Mouse (Mus musculus): Measurements from ENCODE around the gene Map3k4. TPM values are rescaled to one million over a fixed set of nuclear protein-coding genes. Genes with fewer than 3 reads are reported as not detected.

The Map3k4 gene
- 34.3 and 39.2 TPM in 2 replicates for polyA plus RNA-seq (2014; fragmentation: Nextera tagmentation; extraction: Ambion mirVana)

GRCm38 (mm10) chr17:12318663-12319201 is at the start of gene Map3k4:
Gene Map3k4, minus strand, starts transcription at chr17:12318796.
- Histone ChIP-seq H3K4me3 (ENCODE audit: control insufficient read depth in 1 of 2, insufficient read depth in 1 of 2, low read depth in 1 of 2, low read length in 2 of 2) (peak within 1 kb of the TSS; percentile 83 to 99), H3K4me2 (ENCODE audit: low read length) (peak within 1 kb of the TSS; percentile 65), H3K4me1 (ENCODE audit: control insufficient read depth in 2 of 2, insufficient read depth in 2 of 2, low read length in 2 of 2) (peaks cover 4 to 33% of the 10 kb centered on the region in 2 experiments), H3K27ac (replicated peaks in 1 of 2; ENCODE audit: control insufficient read depth in 1 of 2, insufficient read depth in 1 of 2, low read depth in 2 of 2, low read length in 2 of 2) (peak within 1 kb of the TSS; percentile 96 to 97), H3K9ac (ENCODE audit: low read length) (peak within 1 kb of the TSS; percentile 96), H3K9me3 (ENCODE audit: control insufficient read depth, low read length) (no peaks in the 10 kb centered on the region), H3K27me3 (ENCODE audit: control insufficient read depth, insufficient read depth, low read length) (no peaks in the 10 kb centered on the region), H3K36me3 (ENCODE audit: control insufficient read depth, insufficient read depth, low read length) (no peaks in the 10 kb centered on the region)
- ATAC-seq (ENCODE audit: insufficient number of reproducible peaks, insufficient read depth, low FRiP score, low read depth): peak; percentile 95
- under 1% methylated on average over 39 of the region's 39 CpGs for WGBS

- H3K9me3 ChIP-seq (ENCODE audit: control insufficient read depth, low read length): no peaks in the 10 kb centered on the region
- peak; percentile 50; the same call in 1 of the 2 replicates for ATAC-seq (ENCODE audit: insufficient number of reproducible peaks, insufficient read depth, low FRiP score, low read depth)
- 30% methylated on average over 5 of the region's 5 CpGs for WGBS
Observed at GRCm38 (mm10) chr17:12367373-12367930, 48.9 kb upstream of the Map3k4 start.

GRCm38 (mm10) chr17:12364426-12364735 is 45.8 kb upstream of the Map3k4 start:
- Histone ChIP-seq H3K36me3 (ENCODE audit: control insufficient read depth, insufficient read depth, low read length) (no peaks in the 10 kb centered on the region), H3K27ac (replicated peaks in 1 of 2; ENCODE audit: control insufficient read depth in 1 of 2, insufficient read depth in 1 of 2, low read depth in 2 of 2, low read length in 2 of 2) (no peak overlapping the region), H3K4me3 (ENCODE audit: control insufficient read depth in 1 of 2, insufficient read depth in 1 of 2, low read depth in 1 of 2, low read length in 2 of 2) (no peak overlapping the region), H3K4me1 (ENCODE audit: control insufficient read depth in 2 of 2, insufficient read depth in 2 of 2, low read length in 2 of 2) (peaks cover 0 to 4% of the 10 kb centered on the region in 2 experiments; a peak in 1 of 4 replicates), H3K27me3 (ENCODE audit: control insufficient read depth, insufficient read depth, low read length) (no peaks in the 10 kb centered on the region), H3K4me2 (ENCODE audit: low read length) (no peak overlapping the region), H3K9ac (ENCODE audit: low read length) (no peak overlapping the region), H3K9me3 (ENCODE audit: control insufficient read depth, low read length) (no peaks in the 10 kb centered on the region)
- 72% methylated on average over 8 of the region's 8 CpGs for WGBS
- ATAC-seq (ENCODE audit: insufficient number of reproducible peaks, insufficient read depth, low FRiP score, low read depth): no peak

More at GRCm38 (mm10) chr17:12367373-12367930, 48.9 kb upstream of the Map3k4 start:
- no peak overlapping the region for H3K9ac ChIP-seq (ENCODE audit: low read length)
- H3K4me3 ChIP-seq (ENCODE audit: control insufficient read depth in 1 of 2, insufficient read depth in 1 of 2, low read depth in 1 of 2, low read length in 2 of 2): no peak overlapping the region
- H3K36me3 ChIP-seq (ENCODE audit: control insufficient read depth, insufficient read depth, low read length): no peaks in the 10 kb centered on the region
- H3K4me2 ChIP-seq (ENCODE audit: low read length): no peak overlapping the region
- H3K4me1 ChIP-seq (ENCODE audit: control insufficient read depth in 2 of 2, insufficient read depth in 2 of 2, low read length in 2 of 2): peaks cover 0 to 4% of the 10 kb centered on the region in 2 experiments; a peak in 1 of 4 replicates
- no peak overlapping the region for H3K27ac ChIP-seq (replicated peaks in 1 of 2; ENCODE audit: control insufficient read depth in 1 of 2, insufficient read depth in 1 of 2, low read depth in 2 of 2, low read length in 2 of 2)
- H3K27me3 ChIP-seq (ENCODE audit: control insufficient read depth, insufficient read depth, low read length): no peaks in the 10 kb centered on the region

GRCm38 (mm10) chr17:12363601-12364425 is 45.2 kb upstream of the Map3k4 start:
- ATAC-seq (ENCODE audit: insufficient number of reproducible peaks, insufficient read depth, low FRiP score, low read depth): no peak
- Histone ChIP-seq H3K9ac (ENCODE audit: low read length) (no peak overlapping the region), H3K27me3 (ENCODE audit: control insufficient read depth, insufficient read depth, low read length) (no peaks in the 10 kb centered on the region), H3K27ac (replicated peaks in 1 of 2; ENCODE audit: control insufficient read depth in 1 of 2, insufficient read depth in 1 of 2, low read depth in 2 of 2, low read length in 2 of 2) (no peak overlapping the region), H3K36me3 (ENCODE audit: control insufficient read depth, insufficient read depth, low read length) (no peaks in the 10 kb centered on the region), H3K4me2 (ENCODE audit: low read length) (no peak overlapping the region), H3K4me1 (ENCODE audit: control insufficient read depth in 2 of 2, insufficient read depth in 2 of 2, low read length in 2 of 2) (peaks cover 0 to 4% of the 10 kb centered on the region in 2 experiments; a peak in 1 of 4 replicates), H3K9me3 (ENCODE audit: control insufficient read depth, low read length) (no peaks in the 10 kb centered on the region), H3K4me3 (ENCODE audit: control insufficient read depth in 1 of 2, insufficient read depth in 1 of 2, low read depth in 1 of 2, low read length in 2 of 2) (no peak overlapping the region)
- WGBS: 68% methylated on average over 11 of the region's 11 CpGs

- H3K4me3 ChIP-seq (ENCODE audit: control insufficient read depth in 1 of 2, insufficient read depth in 1 of 2, low read depth in 1 of 2, low read length in 2 of 2): no peak overlapping the region
- no peak overlapping the region for H3K9ac ChIP-seq (ENCODE audit: low read length)
- H3K27me3 ChIP-seq (ENCODE audit: control insufficient read depth, insufficient read depth, low read length): no peaks in the 10 kb centered on the region
- 86% methylated on average over 15 of the region's 15 CpGs for WGBS
- no peak overlapping the region for H3K27ac ChIP-seq (replicated peaks in 1 of 2; ENCODE audit: control insufficient read depth in 1 of 2, insufficient read depth in 1 of 2, low read depth in 2 of 2, low read length in 2 of 2)
- ATAC-seq (ENCODE audit: insufficient number of reproducible peaks, insufficient read depth, low FRiP score, low read depth): no peak
- H3K9me3 ChIP-seq (ENCODE audit: control insufficient read depth, low read length): no peaks in the 10 kb centered on the region
- peaks cover 0 to 4% of the 10 kb centered on the region in 2 experiments; a peak in 1 of 4 replicates for H3K4me1 ChIP-seq (ENCODE audit: control insufficient read depth in 2 of 2, insufficient read depth in 2 of 2, low read length in 2 of 2)
- no peak overlapping the region for H3K4me2 ChIP-seq (ENCODE audit: low read length)
- H3K36me3 ChIP-seq (ENCODE audit: control insufficient read depth, insufficient read depth, low read length): no peaks in the 10 kb centered on the region
Observed at GRCm38 (mm10) chr17:12359876-12360275, 41.3 kb upstream of the Map3k4 start.

GRCm38 (mm10) chr17:12352781-12353180 is 34.2 kb upstream of the Map3k4 start:
- H3K9ac ChIP-seq (ENCODE audit: low read length): no peak overlapping the region
- H3K4me3 ChIP-seq (ENCODE audit: control insufficient read depth in 1 of 2, insufficient read depth in 1 of 2, low read depth in 1 of 2, low read length in 2 of 2): no peak overlapping the region
- H3K4me2 ChIP-seq (ENCODE audit: low read length): no peak overlapping the region
- 50% methylated on average over 1 of the region's 1 CpGs for WGBS
- ATAC-seq (ENCODE audit: insufficient number of reproducible peaks, insufficient read depth, low FRiP score, low read depth): no peak
- H3K36me3 ChIP-seq (ENCODE audit: control insufficient read depth, insufficient read depth, low read length): no peaks in the 10 kb centered on the region
- no peak overlapping the region for H3K27ac ChIP-seq (replicated peaks in 1 of 2; ENCODE audit: control insufficient read depth in 1 of 2, insufficient read depth in 1 of 2, low read depth in 2 of 2, low read length in 2 of 2)
- H3K27me3 ChIP-seq (ENCODE audit: control insufficient read depth, insufficient read depth, low read length): no peaks in the 10 kb centered on the region
- H3K9me3 ChIP-seq (ENCODE audit: control insufficient read depth, low read length): no peaks in the 10 kb centered on the region
- H3K4me1 ChIP-seq (ENCODE audit: control insufficient read depth in 2 of 2, insufficient read depth in 2 of 2, low read length in 2 of 2): no peaks in the 10 kb centered on the region

GRCm38 (mm10) chr17:12351564-12351963 is 33.0 kb upstream of the Map3k4 start:
- WGBS: 83% methylated on average over 6 of the region's 6 CpGs
- no peaks in the 10 kb centered on the region for H3K36me3 ChIP-seq (ENCODE audit: control insufficient read depth, insufficient read depth, low read length)
- H3K4me1 ChIP-seq (ENCODE audit: control insufficient read depth in 2 of 2, insufficient read depth in 2 of 2, low read length in 2 of 2): no peaks in the 10 kb centered on the region
- no peaks in the 10 kb centered on the region for H3K9me3 ChIP-seq (ENCODE audit: control insufficient read depth, low read length)
- H3K27me3 ChIP-seq (ENCODE audit: control insufficient read depth, insufficient read depth, low read length): no peaks in the 10 kb centered on the region
- ATAC-seq (ENCODE audit: insufficient number of reproducible peaks, insufficient read depth, low FRiP score, low read depth): no peak
- no peak overlapping the region for H3K27ac ChIP-seq (replicated peaks in 1 of 2; ENCODE audit: control insufficient read depth in 1 of 2, insufficient read depth in 1 of 2, low read depth in 2 of 2, low read length in 2 of 2)
- H3K4me2 ChIP-seq (ENCODE audit: low read length): no peak overlapping the region
- H3K9ac ChIP-seq (ENCODE audit: low read length): no peak overlapping the region
- no peak overlapping the region for H3K4me3 ChIP-seq (ENCODE audit: control insufficient read depth in 1 of 2, insufficient read depth in 1 of 2, low read depth in 1 of 2, low read length in 2 of 2)
